Mouse (Mus musculus) urinary bladder, postnatal 25 days (tissue): ENCODE measurements around the gene Rrbp1.

Experiments
- DNase-seq: peaks from one replicate; pipeline ENCODE4 v3.0.0; 2022; ENCODE audit warnings: low spot score

Gene Rrbp1

GRCm38 (mm10) chr2:143953944-143954343 is 57.1 kb downstream of the Rrbp1 start:
- no peak for DNase-seq

DNA sequence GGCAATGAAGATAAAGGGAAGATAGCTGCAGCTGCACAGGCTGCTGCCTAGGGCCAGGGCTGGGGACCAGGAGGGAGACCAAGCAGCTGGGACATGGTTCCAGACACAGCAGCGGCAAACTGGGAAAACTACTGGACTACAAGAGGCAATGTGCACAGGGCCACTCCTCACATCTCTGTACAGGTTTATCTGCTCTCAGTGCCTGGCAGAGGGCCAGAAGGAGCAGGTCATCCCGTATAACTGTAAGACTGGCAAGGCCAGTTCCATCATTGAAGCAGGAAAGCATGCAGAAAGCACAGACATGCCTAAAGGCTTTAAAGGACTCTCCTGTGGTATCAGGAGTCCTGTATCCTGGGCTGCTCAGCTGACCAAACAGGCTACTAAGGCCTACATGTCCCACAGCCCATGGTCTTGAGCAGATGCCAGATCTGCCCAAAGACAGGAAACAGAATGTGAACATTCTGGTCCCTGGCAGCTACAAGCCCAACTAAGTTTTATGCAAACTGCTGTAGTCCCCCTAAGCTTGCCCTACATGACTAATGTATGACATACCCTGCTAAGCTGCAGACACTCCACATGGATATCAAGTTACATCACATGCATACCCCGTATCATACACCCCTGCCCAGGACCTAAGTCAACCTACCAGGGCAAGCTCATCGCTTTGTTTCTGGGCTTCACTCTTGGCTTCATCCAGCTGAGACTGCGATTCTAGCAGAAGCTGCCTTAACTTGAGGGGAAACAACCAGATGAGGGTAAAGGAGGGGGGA is 59.3 kb downstream of the Rrbp1 start:
- peak; percentile 44 for DNase-seq

GRCm38 (mm10) chr2:143951028-143951420 is 60.0 kb downstream of the Rrbp1 start:
- no peak for DNase-seq

DNA sequence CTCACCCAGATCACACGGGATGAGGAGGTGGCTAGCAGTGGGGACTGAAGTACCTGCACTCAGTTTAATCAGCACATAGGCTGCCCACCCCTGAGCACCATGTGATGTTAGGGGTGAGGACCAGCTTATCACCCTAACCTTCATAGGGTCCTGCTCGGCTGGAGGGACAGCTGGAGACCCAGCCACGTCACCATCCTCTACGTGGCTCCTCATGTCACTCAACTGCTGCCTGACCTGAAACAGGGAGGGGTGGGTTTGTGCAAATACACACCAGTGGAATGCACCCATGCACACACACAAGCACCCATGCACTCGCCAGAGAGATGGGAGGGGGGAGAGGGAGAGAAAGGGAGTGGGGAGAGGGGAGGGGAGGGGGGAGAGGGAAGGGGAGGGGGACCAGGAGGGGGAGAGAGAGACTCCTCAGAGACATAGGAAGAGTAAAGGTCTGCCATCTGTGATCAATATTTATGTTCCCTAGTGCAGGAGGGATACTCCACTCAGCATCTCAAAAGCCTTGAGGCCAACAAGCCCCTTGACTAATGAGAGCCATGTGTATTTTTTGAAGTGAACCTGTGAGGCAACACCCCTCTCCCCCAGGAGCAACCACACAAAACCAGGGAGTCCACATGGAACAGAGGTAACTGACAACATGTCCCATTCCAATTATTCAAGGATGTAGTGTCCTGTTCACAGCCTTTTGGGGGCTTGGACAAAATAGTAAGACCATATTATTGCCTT is 60.6 kb downstream of the Rrbp1 start:
- no peak for DNase-seq

DNA sequence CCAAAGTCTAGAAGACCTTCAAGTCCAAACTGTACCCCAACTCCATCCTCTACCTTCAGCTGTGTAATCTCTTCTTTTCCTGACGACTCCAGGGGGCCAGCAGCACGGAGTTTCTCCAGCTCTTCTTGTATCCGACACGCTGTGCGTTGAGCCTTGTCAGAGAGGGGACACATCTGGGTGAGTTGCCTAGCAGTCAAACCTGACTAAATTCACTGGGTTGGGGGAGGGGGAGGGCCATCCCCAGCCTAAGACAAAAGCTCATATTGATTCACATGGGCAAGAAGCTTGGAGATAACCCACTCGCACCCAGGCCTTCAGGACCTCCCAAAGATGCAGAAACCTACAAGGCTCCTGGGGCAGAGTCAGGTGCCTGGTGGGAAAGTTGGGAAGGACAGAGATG is 61.8 kb downstream of the Rrbp1 start:
- DNase-seq, result no peak

- DNase-seq, result no peak
These were observed 62.6 kb downstream of the Rrbp1 start for GRCm38 (mm10) chr2:143948416-143948815.

DNA sequence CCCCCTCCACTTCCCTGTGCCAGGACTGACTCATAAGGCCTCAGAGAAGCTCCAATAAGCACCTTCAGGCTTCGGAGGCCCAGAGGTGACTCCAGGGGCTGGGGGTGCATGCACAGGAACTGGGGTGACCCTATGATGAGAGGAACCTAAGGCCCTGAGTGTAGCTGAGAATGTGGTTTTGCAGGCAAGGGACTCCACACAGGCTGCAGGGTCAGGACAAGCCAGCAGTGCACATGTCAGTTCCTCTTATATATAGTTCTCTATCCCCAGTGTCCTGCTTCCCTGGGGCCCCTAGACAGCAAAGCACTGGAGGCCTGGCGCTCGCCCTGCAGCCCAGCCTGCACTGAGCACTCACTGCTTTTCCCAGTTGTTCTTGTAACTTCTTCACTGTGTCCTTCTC is 63.1 kb downstream of the Rrbp1 start:
- DNase-seq, result no peak

GRCm38 (mm10) chr2:143946399-143946798 is 64.7 kb downstream of the Rrbp1 start:
- DNase-seq, result no peak

DNA sequence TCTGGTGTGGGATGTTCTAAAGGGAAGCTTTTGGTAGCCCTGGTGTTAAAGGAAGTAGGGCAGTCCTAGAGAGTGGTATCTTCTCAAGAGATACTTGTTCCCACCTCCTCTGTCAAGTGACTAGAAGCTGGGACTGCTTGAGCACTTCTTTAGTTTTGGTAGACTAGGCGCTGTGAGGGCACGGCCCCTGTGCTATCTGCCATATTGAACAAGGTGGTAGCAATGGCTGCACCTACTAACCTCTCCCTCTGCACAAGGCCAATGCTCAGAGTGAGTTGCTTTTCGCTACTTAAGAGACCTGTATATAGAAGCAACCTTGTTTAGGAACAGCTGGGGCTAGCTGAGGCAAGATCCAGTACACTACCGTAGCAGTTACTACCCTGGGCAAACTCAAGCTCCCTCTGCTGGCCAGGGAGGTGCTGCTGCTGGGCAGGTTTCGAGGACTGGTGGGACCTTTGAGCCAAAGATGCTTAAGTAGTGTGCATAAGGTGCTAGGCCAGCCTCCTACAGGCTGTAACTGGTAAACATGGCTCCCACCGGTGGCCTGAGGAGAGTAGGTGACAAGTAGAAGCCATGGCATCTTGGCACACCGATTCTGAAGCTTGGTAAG is 65.5 kb downstream of the Rrbp1 start:
- peak; percentile 48 for DNase-seq

DNA sequence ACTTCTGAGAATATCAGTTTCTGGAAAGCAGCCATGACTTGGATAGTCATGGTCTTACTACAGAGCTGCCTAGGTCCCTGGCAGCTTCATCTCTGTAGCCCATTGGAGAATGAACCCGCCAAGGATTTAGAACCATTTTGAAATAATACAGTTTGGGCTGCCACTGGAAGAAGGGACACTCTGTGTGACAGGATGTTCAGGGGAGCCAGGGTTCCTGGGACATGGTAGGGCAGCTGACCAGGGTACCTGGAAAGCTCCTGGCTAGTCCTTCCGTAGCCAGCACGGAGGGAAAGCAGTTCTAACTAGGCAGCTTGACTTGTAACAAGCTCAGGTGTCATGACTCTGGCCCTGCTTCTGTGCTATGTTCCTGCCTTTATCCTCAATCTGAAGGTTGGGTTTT is 66.3 kb downstream of the Rrbp1 start:
- no peak for DNase-seq

DNA sequence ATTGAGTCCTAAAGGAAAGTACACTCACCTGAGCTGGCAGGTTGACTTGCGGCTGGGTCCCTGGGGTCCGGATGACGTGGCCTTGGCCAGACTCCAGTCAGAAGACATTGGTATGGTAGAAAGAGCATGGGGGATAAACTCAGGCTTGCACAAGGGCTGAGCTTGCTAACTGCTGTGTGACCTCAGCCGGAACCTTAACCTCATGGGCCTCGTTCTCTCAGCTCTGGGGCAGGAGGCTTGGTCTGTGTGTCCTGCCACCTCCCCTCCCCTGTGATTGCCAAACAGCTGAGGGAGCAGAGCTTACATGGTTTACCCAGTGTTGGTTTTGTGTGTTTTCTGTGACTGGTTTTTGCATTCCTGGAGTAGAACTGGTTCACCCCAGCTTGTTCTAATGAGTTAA is 70.7 kb downstream of the Rrbp1 start:
- no peak for DNase-seq

GRCm38 (mm10) chr2:143937861-143938260 is 73.2 kb downstream of the Rrbp1 start:
- DNase-seq, result no peak

GRCm38 (mm10) chr2:143934439-143934838 is 76.6 kb downstream of the Rrbp1 start:
- DNase-seq, result no peak

- no peak for DNase-seq
These were observed 77.5 kb downstream of the Rrbp1 start for GRCm38 (mm10) chr2:143933516-143933915.

DNA sequence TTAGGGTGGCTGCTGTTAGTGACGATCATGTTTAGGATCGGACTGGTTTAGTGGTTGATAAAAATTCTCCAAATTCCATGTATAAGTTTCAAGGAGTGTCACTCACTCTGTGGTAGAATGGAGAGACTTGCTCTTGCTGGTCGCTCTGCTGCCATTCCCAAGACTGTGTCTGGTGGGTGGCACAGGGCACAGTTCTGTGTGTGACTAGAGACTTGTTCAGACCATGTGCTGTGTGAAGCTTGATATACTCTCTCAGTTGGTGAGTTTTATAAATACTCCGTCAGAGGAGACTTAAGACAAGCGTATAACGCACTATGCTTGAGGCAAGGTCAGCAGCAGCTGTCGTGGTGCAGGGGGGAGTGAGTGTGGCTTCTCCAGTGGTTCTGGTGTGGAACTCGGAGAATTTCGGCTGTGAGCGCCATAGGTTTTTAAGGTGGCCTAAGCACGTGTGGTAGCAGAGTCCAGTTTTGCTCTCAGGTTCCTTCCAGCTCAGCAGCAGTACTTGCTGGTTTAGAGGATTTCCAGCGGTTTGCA is 78.7 kb downstream of the Rrbp1 start:
- no peak for DNase-seq

DNA sequence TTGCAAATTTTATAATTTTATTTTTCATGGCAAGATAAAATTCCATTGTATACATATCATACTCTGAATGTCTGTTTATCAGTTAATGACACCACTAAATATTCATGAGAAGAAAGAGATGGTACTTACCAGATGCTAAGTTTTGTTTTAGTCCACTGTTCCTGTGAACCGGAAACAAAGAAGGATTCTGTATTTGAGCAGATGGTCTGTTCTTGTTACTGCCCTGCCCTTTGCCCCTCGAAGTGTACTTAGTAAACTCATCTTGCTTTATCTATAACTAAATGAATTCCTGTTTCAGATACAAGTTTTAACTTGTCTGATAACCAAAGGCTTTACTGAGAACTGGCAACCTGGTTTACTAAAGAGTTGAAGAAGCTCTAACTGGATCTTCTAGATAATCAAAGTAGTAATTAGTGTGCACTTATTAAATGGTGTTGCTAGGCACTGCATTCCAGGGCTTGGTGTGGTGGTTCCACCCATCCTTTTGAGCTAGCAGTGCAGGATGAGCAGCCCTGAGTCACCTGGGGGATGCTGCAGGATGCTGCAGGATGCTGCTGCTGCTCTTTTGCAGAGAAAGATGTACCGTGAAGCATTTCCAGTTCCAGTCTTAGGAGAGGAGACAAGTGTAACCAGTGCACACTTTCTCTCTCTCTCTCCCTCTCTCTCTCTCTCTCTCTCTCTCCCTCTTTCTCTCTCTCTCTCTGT is 81.3 kb downstream of the Rrbp1 start:
- DNase-seq, result no peak

DNA sequence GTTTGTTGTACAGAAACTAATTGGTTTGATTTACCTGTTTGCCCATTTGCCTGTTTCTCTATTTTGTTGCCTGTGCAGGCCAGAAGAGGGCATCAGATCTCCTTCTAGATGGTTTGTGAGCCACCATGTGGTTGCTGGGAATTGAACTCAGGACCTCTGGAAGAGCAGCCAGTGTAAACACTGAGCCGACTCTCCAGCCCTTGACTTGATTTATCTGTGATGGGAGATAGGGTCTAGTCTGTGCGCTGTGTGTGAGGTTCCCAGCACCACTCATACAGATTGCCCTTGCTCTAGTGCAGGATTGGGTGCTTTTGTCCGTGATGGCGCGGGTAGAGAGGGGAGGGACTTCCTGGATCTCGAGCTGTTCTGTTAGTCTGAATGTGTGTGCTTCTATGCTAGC is 85.2 kb downstream of the Rrbp1 start:
- no peak for DNase-seq

GRCm38 (mm10) chr2:143924085-143924484 is 87.0 kb downstream of the Rrbp1 start:
- DNase-seq, result no peak

DNA sequence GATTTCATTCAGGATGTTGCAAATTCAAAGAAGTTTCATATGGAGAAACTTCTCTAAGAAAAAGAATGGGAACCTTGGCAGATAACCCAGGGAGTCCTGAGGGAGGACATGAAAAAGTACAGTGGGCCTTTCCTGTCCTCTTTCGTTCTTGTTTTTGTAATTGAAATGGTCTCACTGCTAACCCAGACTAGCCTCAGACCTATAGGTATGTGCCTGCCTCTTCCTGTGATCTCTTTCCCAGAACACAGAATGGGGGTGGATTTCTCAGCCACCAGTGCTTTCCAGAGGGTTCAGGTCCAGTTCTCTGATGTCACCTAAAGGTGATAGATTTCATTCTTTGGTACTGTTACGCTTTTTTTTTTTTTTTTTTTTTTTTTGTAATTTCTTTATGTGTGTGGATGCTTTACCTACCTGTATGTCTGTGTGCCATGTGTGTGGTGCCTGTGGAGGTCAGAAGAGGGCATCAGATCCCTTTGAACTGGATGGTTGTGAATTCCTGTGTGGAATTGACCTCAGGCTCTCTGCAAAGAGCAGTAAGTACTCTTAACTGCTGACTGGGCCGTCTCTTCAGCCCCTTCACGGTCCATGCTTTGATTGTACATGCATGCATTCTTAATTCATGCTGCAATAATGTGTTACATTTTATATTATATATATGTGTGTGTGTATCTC is 92.1 kb downstream of the Rrbp1 start:
- DNase-seq, result no peak

GRCm38 (mm10) chr2:143917622-143918021 is 93.4 kb downstream of the Rrbp1 start:
- no peak for DNase-seq

DNA sequence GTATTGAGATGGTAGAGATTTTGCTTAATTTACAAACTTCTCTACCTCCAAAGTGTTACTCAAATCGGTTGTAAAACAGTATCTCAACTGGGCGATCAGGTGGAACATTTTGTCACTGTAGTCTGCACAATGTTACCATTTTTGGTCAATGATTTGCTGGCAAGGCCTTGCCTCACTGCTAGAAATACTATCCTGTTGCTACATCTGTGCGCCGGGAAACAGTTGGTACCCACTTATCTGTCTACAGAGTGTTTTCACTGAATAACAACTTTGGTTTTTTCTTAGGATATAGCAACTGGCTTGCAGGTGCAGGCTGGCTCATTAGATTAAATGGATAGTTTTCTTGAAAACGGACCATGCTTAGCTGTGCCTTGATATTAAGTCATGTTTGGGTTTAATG is 94.8 kb downstream of the Rrbp1 start:
- no peak for DNase-seq
